Mouse (Mus musculus): ENCODE data around the gene Vps51.

GRCm38 (mm10) chr19:6061641-6062302 lies 15.3 kb downstream of the Vps51 start:
- TF ChIP-seq CTCF (IDR thresholded peaks at IDR 0.05; ENCODE audit: borderline replicate concordance, extremely low read depth, insufficient read depth, insufficient read length) = no peak
- TF ChIP-seq POLR2A (IDR thresholded peaks at IDR 0.05; ENCODE audit: borderline replicate concordance, extremely low read depth, insufficient read depth, insufficient read length, poor library complexity, severe bottlenecking) = no peak
